Mouse (Mus musculus) ovary, postnatal 36 days (tissue): ENCODE measurements at regions not wholly inside any gene's neighbourhood (a gene's known extent, or its start where the extent isn't known, plus 50 kb on each side); places are given as distances from the start of the nearest gene placed in this dataset.
A peak's percentile ranks its signal among the peaks of the same experiment; 100 is the strongest.

Source experiments
- DNase-seq: peaks from one replicate; pipeline ENCODE4 v3.0.0; 2022; ENCODE audit warnings: low spot score, mixed read lengths

GRCm38 (mm10) chr1:159034952-159035351 lies 54.7 kb upstream of the Pappa2 start:
- DNase-seq: no peak

DNA sequence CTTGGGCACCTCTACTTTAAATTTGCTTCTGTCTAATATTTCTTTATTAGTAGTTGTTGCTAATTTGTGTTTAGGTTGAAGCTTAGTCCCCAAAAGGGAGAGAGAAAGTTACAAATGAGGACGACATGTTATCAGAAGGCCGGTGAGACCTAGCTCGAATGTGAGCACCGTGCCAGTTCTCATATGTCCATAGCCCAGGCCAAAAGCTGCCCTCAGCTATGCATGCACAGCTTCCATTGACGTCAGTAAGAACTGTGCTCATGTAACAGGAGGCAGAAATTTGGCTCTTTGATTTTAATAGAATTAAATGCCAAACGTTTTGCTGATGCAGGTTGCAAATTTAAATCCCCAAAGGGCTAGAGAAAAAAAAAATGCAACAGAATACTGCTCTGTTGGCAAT lies 56.1 kb upstream of the Pappa2 start:
- no peak for DNase-seq

GRCm38 (mm10) chr1:159045870-159046385 lies 65.6 kb upstream of the Pappa2 start:
- DNase-seq: no peak

DNA sequence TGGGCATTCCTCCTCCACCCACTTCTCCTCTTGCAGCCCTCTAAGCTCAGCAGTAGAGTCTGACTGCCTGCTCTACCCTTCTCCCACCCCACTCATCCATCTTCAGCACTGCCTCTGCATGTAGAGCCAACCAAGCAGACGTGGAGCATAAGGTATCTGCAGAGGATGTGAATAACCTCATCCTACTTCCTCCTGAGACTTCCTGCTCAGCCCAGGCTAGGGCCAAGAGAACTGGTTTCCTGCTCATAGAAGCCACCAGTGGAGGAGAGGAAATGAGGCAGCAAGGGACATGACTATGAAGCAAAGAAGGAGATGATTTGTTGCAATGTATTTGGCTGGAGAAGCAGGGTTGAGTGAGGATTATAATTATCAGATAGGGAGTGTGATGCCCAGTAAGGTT lies 84.7 kb upstream of the Pappa2 start:
- no peak for DNase-seq

GRCm38 (mm10) chr1:159099205-159099604 lies 118.9 kb upstream of the Pappa2 start:
- no peak for DNase-seq

DNA sequence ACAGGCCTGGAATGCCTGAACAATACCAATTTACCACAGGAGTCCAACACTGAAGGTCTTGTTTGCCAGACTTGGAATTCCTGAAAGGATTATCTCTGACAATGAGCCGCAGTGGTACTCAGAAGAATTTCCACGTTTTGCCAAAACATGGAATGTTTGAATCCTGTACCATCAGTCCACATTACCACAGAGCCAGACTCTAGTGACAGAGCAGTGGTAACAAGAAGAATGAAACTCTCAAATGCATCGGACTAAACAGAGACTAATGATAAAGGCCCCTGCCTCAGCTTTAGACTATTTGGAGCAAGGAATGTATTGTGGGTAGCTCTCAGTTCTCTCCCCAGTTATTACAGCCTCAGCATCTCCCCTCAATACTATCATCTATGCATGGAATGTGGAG lies 109.9 kb upstream of the Cop1 start:
- DNase-seq: no peak

DNA sequence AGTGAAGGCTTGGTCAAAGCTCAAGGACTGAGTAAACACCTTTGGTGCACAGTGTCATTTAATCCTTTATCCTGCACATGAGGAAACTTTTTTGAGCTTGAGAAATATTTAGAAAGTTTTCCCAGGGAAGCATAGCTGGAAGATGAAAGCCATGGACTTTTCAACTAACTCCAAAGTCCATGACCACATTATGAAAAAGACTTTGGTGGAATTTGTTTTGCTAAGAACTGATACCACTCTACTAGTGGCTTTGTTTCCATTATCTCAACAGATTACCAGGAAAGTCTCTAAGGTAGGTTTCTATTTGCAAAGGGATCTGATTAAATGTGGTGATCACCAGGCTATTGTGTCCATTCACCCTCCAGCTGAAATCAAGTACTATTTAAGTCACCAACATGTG lies 107.2 kb upstream of the Cop1 start:
- no peak for DNase-seq

- peak; percentile 69 for DNase-seq
Measured at GRCm38 (mm10) chr1:159135301-159135700, 96.8 kb upstream of the Cop1 start.

DNA sequence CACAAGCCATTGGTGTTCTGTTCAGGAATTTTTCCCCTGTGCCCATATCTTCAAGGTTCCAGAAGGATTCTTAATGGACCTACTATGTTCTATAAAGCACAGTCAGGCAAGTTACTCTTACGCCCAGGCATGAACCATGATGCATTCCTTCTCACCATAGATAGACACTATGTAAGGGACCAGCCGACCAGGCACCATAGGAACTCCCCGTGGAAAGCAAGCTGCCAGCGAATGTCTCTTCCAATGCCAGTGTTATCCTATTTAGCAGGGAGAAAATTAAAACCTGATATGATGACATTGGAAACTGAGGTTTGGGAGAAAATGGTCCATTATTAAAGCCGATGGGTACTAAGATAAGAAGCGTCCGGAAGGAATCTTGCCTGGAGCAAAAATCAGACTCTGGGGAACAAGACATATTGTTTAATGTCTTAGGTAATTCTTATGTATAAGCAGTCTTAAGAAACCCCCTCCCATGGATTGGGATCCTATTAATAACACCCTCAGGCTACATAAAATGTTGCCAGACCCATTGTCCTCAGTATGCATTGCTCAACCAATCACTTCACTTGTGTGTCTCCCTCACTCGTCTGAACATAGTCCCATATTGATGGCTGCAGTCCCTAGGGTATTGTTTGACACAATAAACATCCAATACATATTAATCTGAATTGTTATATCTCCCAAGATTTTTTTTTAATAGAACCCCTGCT lies 84.2 kb upstream of the Cop1 start:
- no peak for DNase-seq

DNA sequence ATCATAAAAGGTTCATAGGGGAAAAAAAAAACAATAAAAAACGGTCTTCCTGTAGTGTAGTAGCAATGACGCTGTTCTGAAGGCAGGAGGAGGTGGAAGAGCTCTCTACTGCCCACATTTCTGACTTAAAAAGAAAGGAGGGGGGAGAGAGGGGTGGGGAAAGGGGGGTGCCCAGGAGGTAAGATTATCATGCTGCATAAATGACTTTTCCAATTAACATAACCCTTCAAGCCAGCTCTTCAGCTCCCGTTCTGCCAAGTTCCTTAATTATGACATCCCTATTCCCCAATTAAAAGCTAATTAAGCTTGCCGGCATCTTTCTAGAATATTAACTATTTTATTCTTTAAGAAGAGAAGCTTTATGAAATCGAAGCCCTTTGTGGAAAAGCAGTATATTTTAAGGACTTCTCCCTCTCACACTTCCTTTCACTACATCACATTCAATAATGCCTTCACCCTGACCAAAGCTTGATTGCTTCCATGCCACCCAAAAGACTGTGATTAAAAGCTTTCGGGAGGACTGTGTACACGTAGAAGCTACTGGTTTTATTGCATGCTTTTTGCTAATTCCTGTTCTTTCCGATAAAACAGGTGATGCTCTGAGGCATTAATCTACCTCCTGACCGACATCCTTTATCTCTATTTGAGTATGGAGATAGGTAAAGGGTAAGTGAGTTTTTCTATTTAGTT lies 83.5 kb upstream of the Cop1 start:
- DNase-seq: no peak

- no peak for DNase-seq
Measured at GRCm38 (mm10) chr1:159149207-159149606, 82.9 kb upstream of the Cop1 start.

DNA sequence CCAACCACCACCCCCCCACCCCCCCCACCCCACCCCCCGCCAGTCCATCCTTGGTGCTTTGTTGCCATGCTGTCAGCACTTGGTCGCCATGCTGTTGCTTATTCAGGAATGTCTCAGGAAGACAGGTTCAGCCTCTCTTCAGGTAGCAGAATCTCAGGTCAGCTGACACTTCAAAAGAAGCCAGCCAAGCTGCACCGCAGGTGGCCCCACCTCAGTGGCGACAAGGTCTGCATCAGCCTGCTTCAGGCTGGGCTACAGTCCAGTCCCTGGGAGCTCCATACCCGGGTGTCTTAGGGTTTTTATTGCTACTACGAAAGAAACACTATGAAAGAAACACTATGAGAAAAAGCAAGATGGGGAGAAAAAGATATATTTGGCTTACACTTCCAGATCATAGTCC lies 82.4 kb upstream of the Cop1 start:
- DNase-seq: no peak

GRCm38 (mm10) chr1:159150351-159150750 lies 81.8 kb upstream of the Cop1 start:
- no peak for DNase-seq

DNA sequence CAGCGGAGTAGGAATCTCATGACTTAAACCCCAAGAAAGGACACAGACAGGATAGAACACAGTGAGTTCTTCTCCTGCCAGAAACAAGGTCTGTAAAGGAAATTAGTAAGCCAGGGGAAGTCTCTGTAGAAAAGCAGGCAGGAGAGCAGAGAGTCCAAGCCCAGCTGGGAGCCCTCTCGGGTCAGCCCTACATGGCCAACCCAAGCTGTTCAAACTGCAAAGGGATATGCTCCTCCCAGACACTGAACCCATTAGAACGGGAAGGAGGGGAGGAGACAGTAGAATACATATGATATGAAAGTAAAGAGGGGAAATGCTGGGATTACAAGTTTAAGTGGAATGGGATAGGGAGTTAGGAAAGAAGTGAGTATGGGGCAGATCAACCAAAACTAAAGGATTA lies 75.7 kb upstream of the Cop1 start:
- no peak for DNase-seq

DNA sequence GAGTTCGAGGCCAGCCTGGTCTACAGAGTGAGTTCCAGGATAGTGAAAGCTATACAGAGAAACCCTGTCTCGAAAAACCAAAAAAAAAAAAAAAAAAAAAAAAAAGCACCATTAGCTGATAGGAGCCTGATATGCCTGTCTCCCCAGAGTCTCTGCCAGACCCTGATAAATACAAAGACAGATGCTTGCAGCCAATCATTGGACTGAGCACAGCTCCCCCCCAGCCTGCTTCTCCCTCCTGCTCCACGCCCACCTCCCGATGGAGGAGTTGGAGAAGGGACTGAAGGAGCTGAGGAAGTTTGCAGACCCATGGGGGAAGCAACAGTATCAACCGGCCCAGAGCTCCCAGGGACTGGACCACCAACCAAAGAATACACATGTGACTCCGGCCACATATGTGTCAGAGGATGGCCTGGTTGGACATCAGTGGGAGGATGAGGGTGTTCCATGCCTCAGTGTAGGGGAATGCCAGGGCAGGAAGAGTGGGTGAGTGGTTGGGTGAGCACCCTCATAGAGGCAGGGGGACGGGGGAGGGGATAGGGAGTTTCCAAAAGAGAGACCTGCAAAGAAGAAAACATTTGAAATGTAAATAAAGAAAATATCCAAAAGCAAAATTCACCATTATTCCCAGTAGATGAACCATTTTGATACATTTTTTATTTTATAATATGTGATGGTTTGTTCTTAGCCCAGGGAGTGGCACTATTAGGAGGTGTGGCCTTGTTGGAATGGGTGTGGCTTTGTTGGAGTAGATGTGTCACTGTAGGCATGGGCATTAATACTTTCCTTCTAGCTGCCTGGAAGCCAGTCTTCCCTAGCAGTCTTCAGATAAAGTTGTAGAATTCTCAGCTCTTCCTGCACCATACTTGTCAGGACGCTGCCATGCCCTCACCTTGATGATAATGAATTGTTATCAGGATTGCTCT lies 71.8 kb upstream of the Cop1 start:
- DNase-seq: no peak

- DNase-seq: peak; percentile 34
Measured at GRCm38 (mm10) chr1:159163113-159163885, 68.8 kb upstream of the Cop1 start.

DNA sequence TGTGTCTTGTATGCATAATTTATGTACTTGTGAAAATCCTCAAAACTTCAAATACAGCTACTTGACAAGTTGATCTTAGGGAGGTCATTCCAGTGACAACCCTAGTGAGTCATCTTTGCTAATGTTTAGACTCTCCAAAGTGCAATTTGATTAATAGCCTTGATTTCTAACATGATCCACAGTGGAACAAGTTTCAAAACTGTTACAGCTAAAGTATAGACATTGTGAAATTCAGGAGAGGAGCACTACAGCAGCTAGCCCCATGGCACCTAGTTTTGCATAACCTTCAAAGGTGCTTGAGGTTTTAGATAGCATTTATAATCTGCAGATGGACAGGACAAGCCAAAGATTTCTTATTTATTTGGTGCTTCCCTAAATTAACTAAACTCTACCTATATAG lies 50.1 kb upstream of the Cop1 start:
- DNase-seq: no peak
